Mouse (Mus musculus): Measurements from ENCODE around the gene Oxct1. TPM values are rescaled to one million over a fixed set of nuclear protein-coding genes. Genes with fewer than 3 reads are reported as not detected.
A peak's percentile ranks its signal among the peaks of the same experiment; 100 is the strongest.

Gene Oxct1
- polyA plus RNA-seq (2016; fragmentation: Nextera tagmentation; extraction: Ambion mirVana) = 195 and 197 TPM in 2 replicates

GRCm38 (mm10) chr15:4026231-4026773 is at the start of gene Oxct1:
Oxct1 (plus strand) TSS chr15:4026383.
- ATAC-seq (ENCODE audit: insufficient number of reproducible peaks, insufficient read depth, low FRiP score, low TSS enrichment, low read depth) = peak; percentile 94
- Histone ChIP-seq H3K27ac (peak within 1 kb of the TSS; percentile 98), H3K4me3 (replicated peaks) (peak within 1 kb of the TSS; percentile 74), H3K4me2 (peak within 1 kb of the TSS; percentile 63), H3K9me3 (no peaks in the 10 kb centered on the region), H3K9ac (replicated peaks) (peak within 1 kb of the TSS; percentile 84), H3K27me3 (no peaks in the 10 kb centered on the region), H3K36me3 (no peaks in the 10 kb centered on the region), H3K4me1 (replicated peaks) (peaks cover 9% of the 10 kb centered on the region)
- WGBS = under 1% methylated on average over 45 of the region's 45 CpGs

GRCm38 (mm10) chr15:3978279-3978678 is 47.9 kb upstream of the Oxct1 start:
- Histone ChIP-seq H3K9me3 (no peaks in the 10 kb centered on the region), H3K27me3 (no peaks in the 10 kb centered on the region), H3K4me1 (replicated peaks) (no peaks in the 10 kb centered on the region; the same call in 1 of the 2 replicates), H3K9ac (replicated peaks) (no peak overlapping the region), H3K36me3 (peaks cover 22% of the 10 kb centered on the region), H3K27ac (no peak overlapping the region), H3K4me2 (no peak overlapping the region), H3K4me3 (replicated peaks) (no peak overlapping the region)
- 94% methylated on average over 2 of the region's 2 CpGs for WGBS
- ATAC-seq (ENCODE audit: insufficient number of reproducible peaks, insufficient read depth, low FRiP score, low TSS enrichment, low read depth) = no peak

GRCm38 (mm10) chr15:3979061-3979848 is 46.9 kb upstream of the Oxct1 start, which contains the start of gene Fbxo4:
Fbxo4 (minus strand) TSS chr15:3979573.
- Histone ChIP-seq H3K4me2 (peak within 1 kb of the TSS; percentile 65), H3K27me3 (no peaks in the 10 kb centered on the region), H3K4me3 (replicated peaks) (peak within 1 kb of the TSS; percentile 68), H3K9me3 (no peaks in the 10 kb centered on the region), H3K36me3 (peaks cover 32% of the 10 kb centered on the region), H3K27ac (peak within 1 kb of the TSS; percentile 97), H3K9ac (replicated peaks) (peak within 1 kb of the TSS; percentile 92), H3K4me1 (replicated peaks) (no peaks in the 10 kb centered on the region; the same call in 1 of the 2 replicates)
- ATAC-seq (ENCODE audit: insufficient number of reproducible peaks, insufficient read depth, low FRiP score, low TSS enrichment, low read depth) = peak; percentile 95
- WGBS = 2% methylated on average over 61 of the region's 61 CpGs

GRCm38 (mm10) chr15:3979871-3980270 is 46.3 kb upstream of the Oxct1 start:
- Histone ChIP-seq H3K4me3 (replicated peaks) (peak overlapping the region; percentile 68), H3K36me3 (peaks cover 35% of the 10 kb centered on the region), H3K27ac (peak overlapping the region; percentile 97), H3K27me3 (no peaks in the 10 kb centered on the region), H3K9me3 (no peaks in the 10 kb centered on the region), H3K9ac (replicated peaks) (peak overlapping the region; percentile 92; the same call in 1 of the 2 replicates), H3K4me2 (peak overlapping the region; percentile 65), H3K4me1 (replicated peaks) (no peaks in the 10 kb centered on the region; the same call in 1 of the 2 replicates)
- WGBS = 83% methylated on average over 3 of the region's 3 CpGs
- ATAC-seq (ENCODE audit: insufficient number of reproducible peaks, insufficient read depth, low FRiP score, low TSS enrichment, low read depth) = no peak

GRCm38 (mm10) chr15:3982732-3983131 is 43.5 kb upstream of the Oxct1 start:
- no peak for ATAC-seq (ENCODE audit: insufficient number of reproducible peaks, insufficient read depth, low FRiP score, low TSS enrichment, low read depth)
- no peaks in the 10 kb centered on the region for H3K27me3 ChIP-seq
- WGBS = 90% methylated on average over 5 of the region's 5 CpGs
- no peak overlapping the region for H3K9ac ChIP-seq (replicated peaks)
- no peak overlapping the region for H3K4me3 ChIP-seq (replicated peaks)
- H3K27ac ChIP-seq = no peak overlapping the region
- H3K4me1 ChIP-seq (replicated peaks) = no peaks in the 10 kb centered on the region; the same call in 1 of the 2 replicates
- H3K9me3 ChIP-seq = no peaks in the 10 kb centered on the region
- peaks cover 55% of the 10 kb centered on the region for H3K36me3 ChIP-seq
- no peak overlapping the region for H3K4me2 ChIP-seq

- Histone ChIP-seq H3K4me3 (replicated peaks) (no peak overlapping the region), H3K9ac (replicated peaks) (no peak overlapping the region), H3K36me3 (peaks cover 72% of the 10 kb centered on the region), H3K27ac (no peak overlapping the region), H3K4me1 (replicated peaks) (no peaks in the 10 kb centered on the region), H3K9me3 (no peaks in the 10 kb centered on the region), H3K4me2 (no peak overlapping the region), H3K27me3 (no peaks in the 10 kb centered on the region)
- WGBS = 89% methylated on average over 2 of the region's 2 CpGs
- no peak for ATAC-seq (ENCODE audit: insufficient number of reproducible peaks, insufficient read depth, low FRiP score, low TSS enrichment, low read depth)
Observed at GRCm38 (mm10) chr15:3984876-3985275, 41.3 kb upstream of the Oxct1 start.

GRCm38 (mm10) chr15:3987981-3988380 is 38.2 kb upstream of the Oxct1 start:
- WGBS = 67% methylated on average over 2 of the region's 2 CpGs
- Histone ChIP-seq H3K4me2 (no peak overlapping the region), H3K27me3 (no peaks in the 10 kb centered on the region), H3K9me3 (no peaks in the 10 kb centered on the region), H3K4me1 (replicated peaks) (no peaks in the 10 kb centered on the region), H3K9ac (replicated peaks) (no peak overlapping the region), H3K4me3 (replicated peaks) (no peak overlapping the region), H3K36me3 (peaks cover 76% of the 10 kb centered on the region), H3K27ac (no peak overlapping the region)
- ATAC-seq (ENCODE audit: insufficient number of reproducible peaks, insufficient read depth, low FRiP score, low TSS enrichment, low read depth) = no peak

GRCm38 (mm10) chr15:3994852-3995447 is 31.2 kb upstream of the Oxct1 start:
- no peaks in the 10 kb centered on the region for H3K9me3 ChIP-seq
- H3K4me2 ChIP-seq = peak overlapping the region; percentile 54
- peaks cover 21% of the 10 kb centered on the region for H3K36me3 ChIP-seq
- no peaks in the 10 kb centered on the region for H3K27me3 ChIP-seq
- peak overlapping the region; percentile 79 for H3K9ac ChIP-seq (replicated peaks)
- H3K4me1 ChIP-seq (replicated peaks) = peaks cover 6% of the 10 kb centered on the region; the same call in 1 of the 2 replicates
- WGBS = 27% methylated on average over 14 of the region's 14 CpGs
- no peak for ATAC-seq (ENCODE audit: insufficient number of reproducible peaks, insufficient read depth, low FRiP score, low TSS enrichment, low read depth)
- peak overlapping the region; percentile 69 for H3K4me3 ChIP-seq (replicated peaks)
- H3K27ac ChIP-seq = peak overlapping the region; percentile 89

GRCm38 (mm10) chr15:3995448-3996266 is 30.5 kb upstream of the Oxct1 start, which contains the start of gene AW549877:
AW549877 (minus strand) TSS chr15:3995744.
- H3K4me2 ChIP-seq = peak within 1 kb of the TSS; percentile 69
- peak within 1 kb of the TSS; percentile 69 for H3K4me3 ChIP-seq (replicated peaks)

GRCm38 (mm10) chr15:3996267-3997010 is 29.7 kb upstream of the Oxct1 start:
- Histone ChIP-seq H3K4me1 (replicated peaks) (peaks cover 6% of the 10 kb centered on the region; the same call in 1 of the 2 replicates), H3K27ac (peak overlapping the region; percentile 85), H3K36me3 (peaks cover 7% of the 10 kb centered on the region), H3K9me3 (no peaks in the 10 kb centered on the region), H3K4me2 (peak overlapping the region; percentile 69), H3K4me3 (replicated peaks) (peak overlapping the region; percentile 69), H3K27me3 (no peaks in the 10 kb centered on the region), H3K9ac (replicated peaks) (peak overlapping the region; percentile 51)
- no peak for ATAC-seq (ENCODE audit: insufficient number of reproducible peaks, insufficient read depth, low FRiP score, low TSS enrichment, low read depth)
- 22% methylated on average over 14 of the region's 14 CpGs for WGBS

More at GRCm38 (mm10) chr15:3995448-3996266, 30.5 kb upstream of the Oxct1 start, which contains the start of gene AW549877:
- peak within 1 kb of the TSS; percentile 79 for H3K9ac ChIP-seq (replicated peaks)
- ATAC-seq (ENCODE audit: insufficient number of reproducible peaks, insufficient read depth, low FRiP score, low TSS enrichment, low read depth) = peak; percentile 99
- no peaks in the 10 kb centered on the region for H3K9me3 ChIP-seq
- peaks cover 6% of the 10 kb centered on the region; the same call in 1 of the 2 replicates for H3K4me1 ChIP-seq (replicated peaks)
- H3K36me3 ChIP-seq = peaks cover 14% of the 10 kb centered on the region
- WGBS = under 1% methylated on average over 61 of the region's 61 CpGs
- no peaks in the 10 kb centered on the region for H3K27me3 ChIP-seq
- peak within 1 kb of the TSS; percentile 89 for H3K27ac ChIP-seq
